In genomic region chr16:45722460-45722951, GRCm38 (mm10) we compare ENCODE assay signal across 10 mouse cellular contexts. TPM values are rescaled to one million over a fixed set of nuclear protein-coding genes. Genes with fewer than 3 reads are reported as not detected.
A peak's percentile ranks its signal among the peaks of the same experiment; 100 is the strongest.
DNase-seq lines count a peak whose midpoint lies in the region; ATAC-seq and TF ChIP-seq lines count a peak whose summit lies in the region.
"Had no signal": no experiment of that assay in that cellular context is flagged by ENCODE, and none has a peak within 500 bp of the region (broad histone marks: within the 10 kb centered on the region; RNA-seq: fewer than 3 reads in every experiment).

No protein-coding gene starts in this region.

- no peak for TF ChIP-seq EP300 in lung, postnatal 0 days (IDR thresholded peaks at IDR 0.05)

- peak overlapping the region; percentile 60 for H3K4me3 ChIP-seq in forebrain, embryonic 15.5 days
- H3K4me3 ChIP-seq in midbrain, embryonic 10.5 days: peak overlapping the region; percentile 73
- no peak overlapping the region for H3K4me3 ChIP-seq in lung, postnatal 0 days (ENCODE audit: low read depth, low read length)

- peak overlapping the region; percentile 81 for H3K9ac ChIP-seq in forebrain, embryonic 15.5 days (replicated peaks)
- H3K9ac ChIP-seq in lung, postnatal 0 days (replicated peaks; ENCODE audit: low read depth): no peak overlapping the region

- WGBS in forebrain, embryonic 15.5 days: 44% methylated on average over 3 of the region's 3 CpGs
- WGBS in midbrain, embryonic 10.5 days: 71% methylated on average over 3 of the region's 3 CpGs
- 60% methylated on average over 3 of the region's 3 CpGs for WGBS in lung, postnatal 0 days

- no peak for TF ChIP-seq CTCF in brain, embryonic 14.5 days (IDR thresholded peaks at IDR 0.05; ENCODE audit: borderline replicate concordance, extremely low read depth, insufficient read depth, insufficient read length)
- no peak for TF ChIP-seq CTCF in lung, postnatal 0 days (IDR thresholded peaks at IDR 0.05)

- peak; percentile 59 for DNase-seq in brain, embryonic 14.5 days (ENCODE audit: low read depth)
- peak; percentile 52 for DNase-seq in cerebellum, adult 8-10 months
- DNase-seq in midbrain, embryonic 10.5 days (ENCODE audit: low spot score): no peak
- no peak for DNase-seq in spleen, postnatal 10 days (ENCODE audit: low spot score in 2 of 2)
- DNase-seq in heart, postnatal 25 days (ENCODE audit: low spot score): no peak
- DNase-seq in lung, postnatal 0 days (ENCODE audit: low spot score): no peak
- DNase-seq: thymus, postnatal 4 days had no signal

- peaks cover 39% of the 10 kb centered on the region for H3K4me1 ChIP-seq in forebrain, embryonic 15.5 days
- peaks cover 62% of the 10 kb centered on the region for H3K4me1 ChIP-seq in midbrain, embryonic 10.5 days
- no peaks in the 10 kb centered on the region; the same call in 1 of the 2 replicates for H3K4me1 ChIP-seq in lung, postnatal 0 days (ENCODE audit: insufficient read depth, low read depth, low read length)

- H3K36me3 ChIP-seq in forebrain, embryonic 15.5 days: peaks cover 35% of the 10 kb centered on the region
- H3K36me3 ChIP-seq in midbrain, embryonic 10.5 days: peaks cover 52% of the 10 kb centered on the region
- H3K36me3 ChIP-seq in lung, postnatal 0 days (ENCODE audit: insufficient read depth, low read length): no peaks in the 10 kb centered on the region

- H3K9me3 ChIP-seq in forebrain, embryonic 15.5 days: no peaks in the 10 kb centered on the region
- no peaks in the 10 kb centered on the region for H3K9me3 ChIP-seq in midbrain, embryonic 10.5 days (replicated peaks)
- no peaks in the 10 kb centered on the region for H3K9me3 ChIP-seq in lung, postnatal 0 days (ENCODE audit: low read length)

- intact Hi-C loops in heart, postnatal 25 days (cut with DNase I): no loop called here

- ATAC-seq in forebrain, embryonic 15.5 days (replicated peaks): no peak
- ATAC-seq in lung, postnatal 0 days: no peak

- no peak for TF ChIP-seq POLR2A in brain, embryonic 14.5 days (IDR thresholded peaks at IDR 0.05; ENCODE audit: borderline replicate concordance, extremely low read depth, insufficient read depth, insufficient read length, poor library complexity, severe bottlenecking)

- H3K27ac ChIP-seq in forebrain, embryonic 15.5 days (replicated peaks): peak overlapping the region; percentile 96
- H3K27ac ChIP-seq in midbrain, embryonic 10.5 days (replicated peaks): peak overlapping the region; percentile 94
- no peak overlapping the region for H3K27ac ChIP-seq in lung, postnatal 0 days (ENCODE audit: low read length)

- H3K4me2 ChIP-seq in forebrain, embryonic 15.5 days (replicated peaks): peak overlapping the region; percentile 75
- no peak overlapping the region for H3K4me2 ChIP-seq in lung, postnatal 0 days (replicated peaks; ENCODE audit: low read depth, low read length)

- H3K27me3 ChIP-seq in forebrain, embryonic 15.5 days: no peaks in the 10 kb centered on the region
- no peaks in the 10 kb centered on the region for H3K27me3 ChIP-seq in midbrain, embryonic 10.5 days (ENCODE audit: low read depth, poor library complexity, severe bottlenecking)
- no peaks in the 10 kb centered on the region for H3K27me3 ChIP-seq in lung, postnatal 0 days (replicated peaks; ENCODE audit: insufficient read depth, low read length)

RNA-seq across cellular contexts. Expression of gene Tagln3, which starts 1.9 kb away (rescaled TPM):
- polyA plus RNA-seq in brain, embryonic 14.5 days (2012; rRNA removed): 403 and 481 TPM in 2 replicates
- 490 and 501 TPM in 2 replicates for polyA plus RNA-seq in forebrain, embryonic 15.5 days (2015; fragmentation: Nextera tagmentation; extraction: Ambion mirVana)
- polyA plus RNA-seq in midbrain, embryonic 10.5 days (2016; fragmentation: Nextera tagmentation; extraction: Ambion mirVana): 145 and 248 TPM in 2 replicates
- under 1 TPM; 0.60 to 0.61 TPM for total RNA-seq in heart, postnatal 25 days (2021)
- polyA plus RNA-seq in lung, postnatal 0 days (2015; fragmentation: Nextera tagmentation; extraction: Ambion mirVana): 0.53 and 0.76 TPM in 2 replicates
- total RNA-seq: hematopoietic stem cell, adult 5-6 weeks; MEL had no signal

RNA-seq across cellular contexts. Expression of gene Abhd10, which starts 20.2 kb away (rescaled TPM):
- 29.3 and 34.5 TPM in 2 replicates for polyA plus RNA-seq in brain, embryonic 14.5 days (2012; rRNA removed)
- 39.8 and 43.3 TPM in 2 replicates for polyA plus RNA-seq in forebrain, embryonic 15.5 days (2015; fragmentation: Nextera tagmentation; extraction: Ambion mirVana)
- polyA plus RNA-seq in midbrain, embryonic 10.5 days (2016; fragmentation: Nextera tagmentation; extraction: Ambion mirVana): 46.9 and 50.1 TPM in 2 replicates
- total RNA-seq in heart, postnatal 25 days (2021): 10 to 100 TPM; 16.0 to 18.6 TPM
- 21.3 and 21.7 TPM in 2 replicates for polyA plus RNA-seq in lung, postnatal 0 days (2015; fragmentation: Nextera tagmentation; extraction: Ambion mirVana)

RNA-seq across cellular contexts. Expression of gene Tmprss7, which starts 29.0 kb away (rescaled TPM):
- 1.5 and 2.2 TPM in 2 replicates for polyA plus RNA-seq in brain, embryonic 14.5 days (2012; rRNA removed)
- polyA plus RNA-seq in forebrain, embryonic 15.5 days (2015; fragmentation: Nextera tagmentation; extraction: Ambion mirVana): 0.39 and 0.65 TPM in 2 replicates
- 0.29 and 0.31 TPM in 2 replicates for polyA plus RNA-seq in midbrain, embryonic 10.5 days (2016; fragmentation: Nextera tagmentation; extraction: Ambion mirVana)
- total RNA-seq in heart, postnatal 25 days (2021): not detected
- 0.10 and 0.13 TPM in 2 replicates for polyA plus RNA-seq in lung, postnatal 0 days (2015; fragmentation: Nextera tagmentation; extraction: Ambion mirVana)

Comparison
In these comparisons a context has a peak if more than half of its experiments do, and no peak if none do; other contexts are left out.
1. DNase-seq: peak in brain, embryonic 14.5 days (single experiment) and cerebellum, adult 8-10 months (single experiment); none in midbrain, embryonic 10.5 days (single experiment), spleen, postnatal 10 days (0 of 2), heart, postnatal 25 days (single experiment) and lung, postnatal 0 days (single experiment).
2. RNA of gene Tagln3, which starts 1.9 kb away (polyA plus RNA-seq): 490 to 501 TPM in forebrain, embryonic 15.5 days, 403 to 481 TPM in brain, embryonic 14.5 days and 145 to 248 TPM in midbrain, embryonic 10.5 days; 0.53 to 0.76 TPM in lung, postnatal 0 days; every median in the first group is over 10 times any median in the second.